Mouse (Mus musculus) myocyte (in vitro differentiated cells): ENCODE results near the gene B4gat1. TPM values are rescaled to one million over a fixed set of nuclear protein-coding genes. Genes with fewer than 3 reads are reported as not detected.

Source experiments
- H3K27me3 ChIP-seq: one replicate; pipeline ENCODE4 v1.6.1; 2011; ENCODE audit not compliant: control insufficient read depth, insufficient read depth, insufficient read length
- H3K36me3 ChIP-seq: one replicate; pipeline ENCODE4 v1.6.1; 2011; ENCODE audit not compliant: control insufficient read depth, insufficient read depth
- H3K4me2 ChIP-seq: one replicate; pipeline ENCODE4 v1.6.1; 2011; ENCODE audit warnings: low read depth, control low read depth
- H3K4me3 ChIP-seq: one replicate; pipeline ENCODE4 v1.5.1; 2011; ENCODE audit warnings: mild to moderate bottlenecking, control low read depth, moderate library complexity
- H3K79me2 ChIP-seq: one replicate; pipeline ENCODE4 v1.6.1; 2011; ENCODE audit not compliant: control insufficient read depth, insufficient read depth
- H3ac ChIP-seq: one replicate; pipeline ENCODE4 v1.6.1; 2011; ENCODE audit not compliant: control insufficient read depth, insufficient read length
- CEBPB ChIP-seq: IDR thresholded peaks from 2 replicates; pipeline ENCODE4 v1.6.1; 2011; ENCODE audit warnings: mild to moderate bottlenecking, moderate library complexity; ENCODE audit not compliant: poor library complexity, insufficient read depth, severe bottlenecking
- E2F4 ChIP-seq: IDR thresholded peaks from one replicate; pipeline ENCODE4 v1.6.1; 2011; ENCODE audit warnings: mild to moderate bottlenecking, control low read depth, moderate library complexity; ENCODE audit not compliant: insufficient read depth
- MAX ChIP-seq: IDR thresholded peaks from one replicate; pipeline ENCODE4 v1.6.1; 2011; ENCODE audit warnings: low read depth, mild to moderate bottlenecking, control low read depth
- MYOD1 ChIP-seq, 3 experiments: IDR thresholded peaks; one replicate each; pipeline ENCODE4 v1.6.1; 2011; ENCODE audit warnings: control low read depth in 2 of 3, low read depth in 2 of 3, mild to moderate bottlenecking in 2 of 3, moderate library complexity in 1 of 3; ENCODE audit not compliant: insufficient read length in 2 of 3, control insufficient read depth in 1 of 3
- MYOG ChIP-seq, 3 experiments: IDR thresholded peaks; one replicate each; pipeline ENCODE4 v1.6.1; 2011; ENCODE audit warnings: control low read depth in 2 of 3, low read depth in 2 of 3, mild to moderate bottlenecking in 2 of 3; ENCODE audit not compliant: insufficient read length in 2 of 3, control insufficient read depth in 1 of 3, insufficient read depth in 1 of 3
- POLR2A ChIP-seq: IDR thresholded peaks from one replicate; pipeline ENCODE4 v1.6.1; 2011; ENCODE audit warnings: low read depth, mild to moderate bottlenecking, control low read depth, moderate library complexity; ENCODE audit not compliant: insufficient read length
- POLR2AphosphoS2 ChIP-seq: IDR thresholded peaks from one replicate; pipeline ENCODE4 v1.6.1; 2011; ENCODE audit warnings: low read depth, control low read depth; ENCODE audit not compliant: insufficient read length
- REST ChIP-seq: IDR thresholded peaks from one replicate; pipeline ENCODE4 v1.6.1; 2011; ENCODE audit warnings: mild to moderate bottlenecking, control low read depth, moderate library complexity; ENCODE audit not compliant: insufficient read depth, insufficient read length
- SRF ChIP-seq: IDR thresholded peaks from one replicate; pipeline ENCODE4 v1.6.1; 2011; ENCODE audit warnings: low read depth; ENCODE audit not compliant: control insufficient read depth, insufficient read length
- TCF12 ChIP-seq: IDR thresholded peaks from one replicate; pipeline ENCODE4 v1.6.1; 2011; ENCODE audit warnings: mild to moderate bottlenecking, control low read depth; ENCODE audit not compliant: poor library complexity, insufficient read depth, severe bottlenecking
- TCF3 ChIP-seq: IDR thresholded peaks from one replicate; pipeline ENCODE4 v1.6.1; 2011; ENCODE audit warnings: low read depth, control low read depth; ENCODE audit not compliant: insufficient read length
- USF1 ChIP-seq: IDR thresholded peaks from one replicate; pipeline ENCODE4 v1.6.1; 2011; ENCODE audit warnings: low read depth, mild to moderate bottlenecking, control low read depth, moderate library complexity
- polyA plus RNA-seq: library from polyadenylated mRNA; unstranded; fragments of >200 nt; fragmentation: generic; extraction: Trizol; gene quantifications from one replicate; pipeline ENCODE4 v1.2.1, GENCODE M21; 2012; ENCODE audit warnings: missing spikeins

The B4gat1 gene
- polyA plus RNA-seq, 1 experiment = 46.7 TPM

DNA sequence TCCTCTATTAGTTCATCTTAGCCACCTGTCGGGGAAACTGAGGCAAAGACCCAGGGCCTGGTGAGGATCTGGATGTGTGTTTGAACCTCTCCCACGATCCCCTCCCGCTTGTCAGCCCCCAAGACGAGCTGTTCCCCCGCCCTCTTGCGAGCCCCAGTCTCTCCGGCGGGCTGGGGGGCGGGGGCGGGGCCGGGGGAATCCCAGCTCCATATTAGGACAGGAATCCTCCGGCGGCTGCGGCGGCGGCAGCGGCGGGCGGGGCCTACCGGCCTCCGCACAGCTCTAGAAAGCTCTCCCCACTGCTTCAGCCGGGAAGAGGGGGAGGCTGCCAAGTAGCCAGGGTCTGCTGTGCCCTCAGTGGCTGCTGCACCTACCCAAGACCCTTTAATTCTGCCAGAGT is 47.9 kb upstream of the B4gat1 start:
- Histone ChIP-seq H3K27me3 (no peaks in the 10 kb centered on the region), H3K4me3 (no peak overlapping the region), H3K36me3 (no peaks in the 10 kb centered on the region), H3K79me2 (no peaks in the 10 kb centered on the region), H3ac (no peak overlapping the region), H3K4me2 (no peak overlapping the region)
- TF ChIP-seq SRF (no peak), MYOD1 (IDR thresholded peaks at IDR 0.05; ENCODE audit: control insufficient read depth in 1 of 3, insufficient read length in 2 of 3, low read depth in 2 of 3) (no peak), REST (no peak), TCF3 (no peak), MYOG (IDR thresholded peaks at IDR 0.05; ENCODE audit: control insufficient read depth in 1 of 3, insufficient read depth in 1 of 3, insufficient read length in 2 of 3, low read depth in 2 of 3) (no peak), MAX (no peak), USF1 (no peak), E2F4 (no peak), TCF12 (no peak), POLR2AphosphoS2 (no peak), POLR2A (no peak), CEBPB (no peak)

DNA sequence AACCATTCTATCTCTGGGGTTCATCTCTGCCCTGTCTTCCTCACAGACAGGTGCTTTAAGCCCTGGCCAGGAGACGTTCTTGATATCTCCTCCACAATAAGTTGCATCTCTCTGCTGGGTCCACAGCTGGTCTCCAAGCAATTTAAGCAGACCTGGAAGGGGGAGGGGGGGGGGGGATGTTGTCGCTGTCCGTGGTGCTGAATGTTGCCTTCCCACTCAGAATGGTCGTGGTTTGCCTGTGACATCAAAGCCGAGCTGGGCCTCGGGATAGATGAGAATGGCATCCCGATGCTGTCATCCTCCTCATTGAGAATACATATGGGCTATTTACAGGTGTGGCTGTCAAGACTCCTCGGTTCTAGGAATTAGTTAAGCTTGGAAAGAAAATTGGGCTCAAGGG is 46.3 kb upstream of the B4gat1 start:
- no peaks in the 10 kb centered on the region for H3K36me3 ChIP-seq
- peak overlapping the region; percentile 38 for H3K4me2 ChIP-seq
- no peak overlapping the region for H3ac ChIP-seq
- H3K4me3 ChIP-seq = no peak overlapping the region
- no peaks in the 10 kb centered on the region for H3K27me3 ChIP-seq
- no peaks in the 10 kb centered on the region for H3K79me2 ChIP-seq
- no peak for TF ChIP-seq CEBPB
- peak; percentile 84 for TF ChIP-seq REST

DNA sequence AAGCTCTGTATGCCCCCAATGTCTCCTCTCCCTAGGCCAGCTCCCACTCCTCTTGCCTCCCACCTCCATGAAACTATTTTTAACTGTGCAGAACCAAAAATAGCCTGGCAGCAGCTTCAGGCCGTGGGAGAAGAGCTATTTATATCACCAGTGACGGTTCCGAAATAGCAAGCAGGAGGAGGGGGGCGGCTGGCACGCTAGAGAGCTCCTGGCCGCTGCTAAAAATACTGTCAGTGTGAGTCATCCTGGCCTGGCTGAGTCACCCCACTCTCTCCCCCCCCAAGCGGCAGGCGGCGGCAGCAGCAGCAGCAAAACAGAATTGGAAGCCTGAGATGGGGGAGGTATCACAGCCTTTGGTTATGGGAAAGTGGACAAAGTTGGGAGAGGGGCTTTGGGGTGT is 45.7 kb upstream of the B4gat1 start:
- Histone ChIP-seq H3K4me3 (no peak overlapping the region), H3K36me3 (no peaks in the 10 kb centered on the region), H3K79me2 (no peaks in the 10 kb centered on the region), H3K4me2 (peak overlapping the region; percentile 38), H3ac (no peak overlapping the region), H3K27me3 (no peaks in the 10 kb centered on the region)
- TF ChIP-seq MAX = no peak
- TF ChIP-seq MYOD1 (IDR thresholded peaks at IDR 0.05; ENCODE audit: control insufficient read depth in 1 of 3, insufficient read length in 2 of 3, low read depth in 2 of 3) = peak in 1 of 3 experiments; percentile 22
- peak in 1 of 3 experiments; percentile 31 for TF ChIP-seq MYOG (IDR thresholded peaks at IDR 0.05; ENCODE audit: control insufficient read depth in 1 of 3, insufficient read depth in 1 of 3, insufficient read length in 2 of 3, low read depth in 2 of 3)

DNA sequence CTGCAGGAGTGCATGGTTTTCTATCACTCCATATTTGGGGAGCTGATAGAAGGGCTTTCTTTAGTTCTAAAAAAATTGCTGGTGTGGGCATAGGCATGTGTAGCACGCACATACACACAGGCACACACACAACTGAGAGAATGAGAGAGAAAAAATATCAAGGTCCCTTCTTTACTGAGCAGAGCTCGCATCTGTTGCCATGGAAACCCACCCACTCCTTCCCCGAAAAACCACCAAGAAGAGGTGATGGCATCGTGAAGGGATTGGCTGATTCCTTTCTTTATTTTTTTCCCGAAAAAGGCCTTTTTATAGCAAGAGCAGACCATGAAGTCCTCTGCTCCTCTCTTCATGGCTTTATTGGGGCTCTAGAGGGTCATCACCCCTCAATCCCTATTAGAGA is 44.6 kb upstream of the B4gat1 start:
- Histone ChIP-seq H3K4me3 (no peak overlapping the region), H3K79me2 (no peaks in the 10 kb centered on the region), H3K36me3 (no peaks in the 10 kb centered on the region), H3K27me3 (no peaks in the 10 kb centered on the region), H3K4me2 (no peak overlapping the region), H3ac (no peak overlapping the region)
- no peak for TF ChIP-seq E2F4
- no peak for TF ChIP-seq MYOG (IDR thresholded peaks at IDR 0.05; ENCODE audit: control insufficient read depth in 1 of 3, insufficient read depth in 1 of 3, insufficient read length in 2 of 3, low read depth in 2 of 3)
- TF ChIP-seq CEBPB = no peak

DNA sequence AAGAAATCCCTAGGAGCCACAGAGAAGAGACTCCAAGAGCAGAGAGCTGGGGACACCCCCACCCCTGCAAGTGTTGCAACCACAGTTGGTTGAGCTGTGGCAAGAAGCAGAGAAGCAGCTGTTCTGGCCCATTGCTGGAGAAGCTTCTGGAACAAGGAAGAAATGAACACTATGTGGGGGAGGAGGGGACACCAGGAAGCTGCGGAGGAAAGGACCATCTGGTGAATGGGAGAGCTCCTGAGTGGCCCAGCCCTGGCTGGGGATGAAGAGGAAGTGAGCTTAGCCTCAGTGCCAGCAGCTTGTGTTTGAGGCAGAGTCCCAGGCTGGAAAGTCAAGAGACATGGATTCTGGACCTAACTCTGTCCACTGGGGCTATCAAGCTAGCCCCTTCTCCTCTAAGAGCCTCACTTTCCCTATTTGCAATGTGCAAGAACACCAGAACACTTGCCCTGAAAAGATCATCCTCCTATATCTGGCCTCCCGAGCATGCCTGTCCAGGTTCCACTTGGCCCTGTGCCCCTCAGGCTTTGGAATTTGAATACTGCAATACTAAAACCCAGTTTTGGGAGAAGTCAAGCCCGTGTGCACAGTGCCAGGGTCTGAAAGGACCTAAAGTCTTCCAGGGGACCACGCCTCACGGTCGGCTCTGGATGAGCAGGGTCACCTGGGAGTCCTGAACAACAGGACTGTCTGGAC is 39.0 kb upstream of the B4gat1 start:
- TF ChIP-seq MYOG (IDR thresholded peaks at IDR 0.05; ENCODE audit: control insufficient read depth in 1 of 3, insufficient read depth in 1 of 3, insufficient read length in 2 of 3, low read depth in 2 of 3) = peak; percentile 52 to 84 (median 64)
- peak; percentile 16 to 78 (median 68) for TF ChIP-seq MYOD1 (IDR thresholded peaks at IDR 0.05; ENCODE audit: control insufficient read depth in 1 of 3, insufficient read length in 2 of 3, low read depth in 2 of 3)
- TF ChIP-seq SRF = no peak
- TF ChIP-seq POLR2A = no peak
- no peak for TF ChIP-seq TCF3
- TF ChIP-seq CEBPB = peak; percentile 40; the same call in 1 of the 2 replicates
- peak; percentile 7 for TF ChIP-seq TCF12
- TF ChIP-seq REST = no peak
- no peak for TF ChIP-seq USF1
- Histone ChIP-seq H3ac (no peak overlapping the region), H3K36me3 (no peaks in the 10 kb centered on the region), H3K4me2 (peak overlapping the region; percentile 16), H3K4me3 (no peak overlapping the region), H3K27me3 (no peaks in the 10 kb centered on the region), H3K79me2 (no peaks in the 10 kb centered on the region)
